Mouse (Mus musculus) cortical plate, adult 2 months (tissue): ENCODE results near the gene Tesk2.

ENCODE experiments used
- CTCF ChIP-seq: fragments of 200-500 bp; IDR thresholded peaks from 2 replicates; pipeline ENCODE4 v1.5.1; 2011; ENCODE audit warnings: mild to moderate bottlenecking, control low read depth, low read length; ENCODE audit not compliant: insufficient read depth; ENCODE audit errors: extremely low read depth
- POLR2A ChIP-seq: fragments of 200-500 bp; IDR thresholded peaks from 2 replicates; pipeline ENCODE4 v1.6.1; 2011; ENCODE audit warnings: mild to moderate bottlenecking, low read length, control low read depth; ENCODE audit not compliant: insufficient read depth; ENCODE audit errors: extremely low read depth

DNA sequence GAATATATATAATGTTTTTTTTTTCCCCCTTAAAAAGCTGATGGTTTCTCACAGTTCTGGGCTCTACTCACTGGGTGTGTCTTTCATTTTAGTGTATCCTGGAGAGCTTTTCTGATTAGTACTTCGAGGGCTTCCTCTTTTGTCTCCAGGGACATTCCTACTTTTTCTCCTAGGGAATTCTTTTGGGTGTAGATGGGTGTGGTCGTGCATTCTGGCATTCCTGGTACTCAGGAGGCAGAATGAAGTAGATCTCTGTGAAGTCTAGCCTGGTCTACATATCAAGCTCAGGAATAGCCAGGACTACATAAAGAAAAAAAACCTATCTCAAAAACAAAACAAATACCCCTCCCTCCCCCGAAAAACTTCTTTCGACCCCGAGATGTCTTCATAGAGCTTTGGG lies 4.7 kb downstream of the Tesk2 start:
- TF ChIP-seq POLR2A: no peak
- no peak for TF ChIP-seq CTCF
